Mouse (Mus musculus) testis, adult 2 months (tissue): ENCODE data around the gene Rpl38.

Source experiments
- CTCF ChIP-seq: fragments of 200-500 bp; IDR thresholded peaks from 2 replicates; pipeline ENCODE4 v1.5.1; 2012; ENCODE audit warnings: low read depth, mild to moderate bottlenecking, inconsistent platforms, low read length, moderate library complexity; ENCODE audit not compliant: control insufficient read depth, insufficient read depth, insufficient replicate concordance
- POLR2A ChIP-seq: fragments of 200-500 bp; IDR thresholded peaks from 2 replicates; pipeline ENCODE4 v1.6.1; 2012; ENCODE audit warnings: low read depth, mild to moderate bottlenecking, inconsistent platforms, low read length, moderate library complexity; ENCODE audit not compliant: control insufficient read depth

DNA sequence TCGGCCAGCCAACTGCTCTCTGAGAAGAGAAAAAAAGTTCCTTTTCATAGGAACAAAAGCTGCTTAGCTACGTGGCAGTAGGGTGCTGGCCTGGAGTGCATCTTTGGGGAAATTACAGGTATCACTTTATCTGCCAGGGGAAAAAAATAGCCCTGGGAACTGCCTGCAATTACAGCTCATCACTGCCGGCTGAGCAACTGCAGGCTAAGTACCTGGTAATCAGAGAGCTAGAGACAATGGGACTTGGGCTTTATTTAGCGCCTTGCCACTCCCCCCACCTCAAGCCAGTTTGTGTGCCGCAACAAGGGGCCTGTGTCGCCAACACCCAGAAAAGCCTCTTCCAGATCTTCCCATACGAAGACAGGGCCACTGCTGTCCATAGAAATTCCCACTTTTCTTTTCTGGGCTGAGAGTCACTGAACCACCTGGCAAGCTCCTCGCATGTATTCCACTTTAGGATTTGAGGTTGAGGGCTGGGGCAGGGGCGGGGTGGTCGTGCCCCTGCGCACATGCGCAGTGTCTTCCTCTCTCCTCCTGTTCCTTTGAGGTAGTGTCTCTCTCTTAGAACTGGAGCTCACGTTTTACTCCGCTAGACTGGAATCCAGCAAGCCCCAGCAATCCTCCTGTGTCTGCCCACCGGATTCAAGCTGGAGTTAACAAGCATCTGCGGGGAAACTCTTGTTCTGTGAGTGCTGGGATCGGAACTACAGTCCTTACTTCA, 49.5 kb upstream of the Rpl38 start:
- TF ChIP-seq CTCF = no peak
- TF ChIP-seq POLR2A = no peak
